Mouse (Mus musculus) ES-E14 (cell line): ENCODE measurements at regions not wholly inside any gene's neighbourhood (a gene's known extent, or its start where the extent isn't known, plus 50 kb on each side); places are given as distances from the start of the nearest gene placed in this dataset.
"Not testable (repeated sequence)": the region's sequence is repeated elsewhere in the genome, so short reads cannot be mapped to it uniquely, and the experiment has no call there.

Source experiments
- DNase-seq: peaks from one replicate; pipeline ENCODE4 v3.0.0-alpha.2; 2013; ENCODE audit warnings: low read depth, low spot score
- H3K27ac ChIP-seq: 2 replicates; pipeline ENCODE4 v1.5.1; 2012; ENCODE audit warnings: low read depth, mild to moderate bottlenecking, low read length, moderate library complexity, mixed read lengths; ENCODE audit not compliant: poor library complexity, insufficient read depth, severe bottlenecking
- H3K36me3 ChIP-seq: 2 replicates; pipeline ENCODE4 v1.6.1; 2012; ENCODE audit warnings: mild to moderate bottlenecking, low read length, moderate library complexity, mixed read lengths; ENCODE audit not compliant: control insufficient read depth, poor library complexity, insufficient read depth, severe bottlenecking
- H3K4me1 ChIP-seq, 2 experiments: fragments of 150-350 bp in 1 of 2; sonication (generic) in 1 of 2; 2 replicates each; pipeline ENCODE4 v1.6.1; 2012; ENCODE audit warnings: low read length in 2 of 2, mild to moderate bottlenecking in 1 of 2, mixed read lengths in 1 of 2; ENCODE audit not compliant: control insufficient read depth in 2 of 2, insufficient read depth in 2 of 2, poor library complexity in 1 of 2
- H3K4me3 ChIP-seq, 2 experiments: fragments of 150-350 bp in 1 of 2; sonication (generic) in 1 of 2; 2 replicates each; pipeline ENCODE4 v1.5.1; 2012; ENCODE audit warnings: low read length in 2 of 2, low read depth in 1 of 2, mild to moderate bottlenecking in 1 of 2, mixed read lengths in 1 of 2; ENCODE audit not compliant: insufficient read depth in 1 of 2, poor library complexity in 1 of 2, severe bottlenecking in 1 of 2
- H3K9ac ChIP-seq: 2 replicates; pipeline ENCODE4 v1.6.1; 2012; ENCODE audit warnings: low read depth, mild to moderate bottlenecking, low read length, mixed read lengths; ENCODE audit not compliant: poor library complexity, insufficient read depth, severe bottlenecking
- H3K9me3 ChIP-seq: fragments of 150-350 bp; sonication (generic); 2 replicates; pipeline ENCODE4 v1.6.1; 2012; ENCODE audit warnings: low read depth, mild to moderate bottlenecking, low read length; ENCODE audit not compliant: control insufficient read depth, insufficient read depth
- ZC3H11A ChIP-seq: IDR thresholded peaks from 2 replicates; pipeline ENCODE4 v1.6.1; 2012; ENCODE audit warnings: low read depth, mild to moderate bottlenecking, inconsistent platforms, low read length, borderline replicate concordance
- in situ Hi-C, 2 experiments: fragments of 600-800 bp; cut with MboI; formaldehyde crosslinking; loops; one replicate each; pipeline ENCODE4 v1.15.1; 2025; ENCODE audit warnings: low sequenced_read_pairs in 2 of 2, inconsistent platforms in 1 of 2; ENCODE audit not compliant: unreplicated experiment in 2 of 2

DNA sequence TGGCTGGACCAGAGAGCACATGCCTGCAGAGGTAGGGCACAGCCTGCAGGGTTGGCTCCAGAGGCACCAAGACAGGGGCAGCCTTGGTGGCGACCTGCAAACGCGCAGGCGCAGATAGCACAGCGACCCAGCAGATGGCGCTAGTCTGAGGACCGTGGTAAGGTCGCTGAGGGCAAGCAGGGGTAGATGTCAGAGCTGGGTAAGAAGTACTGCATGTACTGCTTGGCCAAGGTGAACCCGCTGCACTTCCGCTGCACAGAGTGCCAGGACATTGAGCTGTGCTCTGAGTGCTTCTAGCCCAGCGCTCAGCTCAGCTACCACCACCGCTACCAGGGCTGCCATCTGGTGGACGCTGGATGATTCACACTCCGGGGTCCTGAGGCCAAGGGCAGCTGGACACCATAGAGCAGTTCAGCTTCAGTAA lies 68.3 kb downstream of the Hsp90b1 start:
- in situ Hi-C loops, H3K36me3 ChIP-seq, H3K27ac ChIP-seq, H3K9ac ChIP-seq, H3K9me3 ChIP-seq, H3K4me1 ChIP-seq: not testable (repeated sequence)
- TF ChIP-seq ZC3H11A: peak; percentile 15; the same call in 1 of the 2 replicates
- peak; percentile 62 for DNase-seq
- peak overlapping the region; percentile 39 to 61; a peak in 3 of 4 replicates for H3K4me3 ChIP-seq

DNA sequence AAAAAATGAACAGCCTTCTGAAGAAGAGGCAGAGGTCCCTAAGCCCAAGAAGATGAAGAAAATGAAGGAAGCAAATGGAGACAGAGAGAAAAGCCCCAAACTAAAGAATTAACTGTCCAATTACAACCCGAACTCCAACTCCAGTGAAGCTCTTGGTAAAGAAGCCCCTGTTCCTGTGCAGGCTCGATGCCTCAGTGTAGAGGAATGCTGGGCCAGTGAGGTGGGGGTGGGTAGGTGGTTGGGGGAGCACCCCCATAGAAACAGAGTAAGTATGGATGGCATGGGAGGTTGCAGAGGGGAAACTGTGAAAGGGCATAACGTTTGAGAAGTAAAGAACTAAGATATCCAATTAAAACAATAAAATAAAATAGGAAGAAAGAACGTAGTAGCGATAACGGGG lies 68.8 kb downstream of the Hsp90b1 start:
- in situ Hi-C loops, H3K9ac ChIP-seq, H3K27ac ChIP-seq: not testable (repeated sequence)

DNA sequence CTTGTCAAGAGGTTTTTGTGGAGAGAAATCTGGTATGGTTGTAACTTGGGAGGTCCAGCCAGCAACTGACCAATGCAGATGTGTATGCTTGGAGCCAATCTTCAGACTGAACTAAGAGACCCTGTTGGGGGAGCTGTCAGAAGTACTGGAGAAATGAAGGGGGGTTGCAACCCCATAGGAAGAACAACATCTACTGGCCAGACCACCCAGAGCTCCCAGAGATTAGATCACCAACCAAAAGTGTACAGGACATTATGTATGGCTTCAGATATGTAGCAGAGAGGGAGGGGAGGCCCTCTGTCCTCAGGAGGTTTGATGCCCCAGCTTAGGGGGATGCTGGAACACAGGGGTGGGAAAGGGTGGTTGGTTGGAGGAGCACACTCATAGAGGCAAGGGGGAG lies 78.6 kb downstream of the Hsp90b1 start:
- H3K36me3 ChIP-seq, H3K4me1 ChIP-seq, in situ Hi-C loops, H3K4me3 ChIP-seq, H3K27ac ChIP-seq, DNase-seq, H3K9me3 ChIP-seq, H3K9ac ChIP-seq: not testable (repeated sequence)

More for the DNA sequence above, 68.8 kb downstream of the Hsp90b1 start:
- H3K9me3 ChIP-seq, H3K36me3 ChIP-seq, H3K4me1 ChIP-seq, DNase-seq, H3K4me3 ChIP-seq: not testable (repeated sequence)

DNA sequence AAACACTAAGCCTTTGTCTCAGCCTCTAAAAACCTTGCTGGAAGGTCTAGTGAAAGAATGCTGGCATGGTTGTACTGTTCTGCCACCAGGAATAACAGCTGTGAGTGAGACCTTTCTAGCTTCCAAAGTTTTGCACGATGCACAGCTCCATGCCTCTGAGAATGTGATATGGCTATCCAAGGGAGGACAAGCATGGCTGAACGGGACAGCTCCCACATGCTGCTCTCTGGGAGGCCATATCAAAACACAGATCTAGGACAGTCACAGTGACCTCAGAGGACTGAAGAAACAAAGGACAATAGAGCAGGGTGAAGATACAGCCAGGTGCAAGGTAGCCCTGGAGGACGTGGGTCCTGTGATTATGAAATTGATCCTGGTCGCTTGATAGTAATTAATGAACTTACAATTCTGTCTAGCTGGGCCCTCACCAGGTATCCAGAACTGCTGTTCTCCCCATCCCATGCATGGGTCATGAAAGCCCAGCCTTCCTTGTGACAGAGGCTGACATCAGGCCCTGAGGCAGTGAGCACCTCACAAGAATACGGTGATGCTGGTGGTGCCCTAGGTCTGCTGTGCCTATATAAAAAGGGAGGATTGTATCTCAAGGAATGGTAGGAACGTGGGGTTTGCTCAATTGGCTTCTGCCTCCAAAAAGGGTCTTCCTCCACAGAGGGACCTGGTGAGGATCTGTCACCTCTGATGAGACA lies 87.2 kb downstream of the Hsp90b1 start:
- H3K9me3 ChIP-seq, H3K36me3 ChIP-seq, in situ Hi-C loops, H3K4me1 ChIP-seq, H3K4me3 ChIP-seq, H3K27ac ChIP-seq, H3K9ac ChIP-seq, DNase-seq: not testable (repeated sequence)

DNA sequence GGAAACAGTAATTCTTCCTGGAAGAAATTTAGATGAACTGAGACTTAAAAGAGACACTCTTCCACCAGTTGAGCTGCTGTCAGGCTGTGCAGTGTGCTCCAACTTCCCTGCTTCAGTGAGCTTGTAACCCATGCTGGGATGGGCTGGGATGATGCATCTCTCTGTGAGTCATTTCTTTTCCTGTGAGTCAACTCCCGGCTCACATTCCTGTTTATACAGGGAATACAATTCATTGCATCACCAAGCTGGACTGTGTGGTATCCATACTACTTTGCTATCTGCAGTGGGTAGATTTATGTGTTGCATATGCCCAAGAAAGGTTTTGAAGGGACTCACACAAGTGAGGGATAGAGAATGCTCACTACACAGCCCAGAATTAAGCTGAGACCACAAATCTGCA lies 93.0 kb downstream of the Hsp90b1 start:
- H3K36me3 ChIP-seq, DNase-seq, H3K4me3 ChIP-seq, H3K9me3 ChIP-seq, H3K27ac ChIP-seq, H3K9ac ChIP-seq, in situ Hi-C loops, H3K4me1 ChIP-seq: not testable (repeated sequence)

DNA sequence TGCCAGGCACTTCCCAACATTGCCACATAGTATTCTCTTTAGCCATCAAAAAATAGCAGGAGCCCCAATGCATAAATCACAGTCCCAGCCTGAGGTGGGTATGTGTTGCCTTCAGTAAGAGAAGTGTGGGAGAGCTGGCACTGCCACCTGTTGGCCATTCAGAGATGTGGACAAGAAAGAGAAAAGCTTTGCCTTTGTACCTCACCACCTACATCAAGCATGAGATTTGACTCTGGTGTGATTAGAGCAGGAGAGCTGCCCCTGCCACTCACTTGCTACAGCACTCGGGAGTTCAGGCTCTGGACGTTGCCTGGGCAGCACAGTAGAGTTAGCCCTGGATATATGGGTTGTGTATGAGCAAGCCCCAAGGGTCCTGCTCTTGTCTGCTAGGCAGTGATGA lies 95.3 kb downstream of the Hsp90b1 start:
- H3K4me3 ChIP-seq, H3K27ac ChIP-seq, in situ Hi-C loops, H3K9ac ChIP-seq, H3K9me3 ChIP-seq, H3K4me1 ChIP-seq, DNase-seq, H3K36me3 ChIP-seq: not testable (repeated sequence)

DNA sequence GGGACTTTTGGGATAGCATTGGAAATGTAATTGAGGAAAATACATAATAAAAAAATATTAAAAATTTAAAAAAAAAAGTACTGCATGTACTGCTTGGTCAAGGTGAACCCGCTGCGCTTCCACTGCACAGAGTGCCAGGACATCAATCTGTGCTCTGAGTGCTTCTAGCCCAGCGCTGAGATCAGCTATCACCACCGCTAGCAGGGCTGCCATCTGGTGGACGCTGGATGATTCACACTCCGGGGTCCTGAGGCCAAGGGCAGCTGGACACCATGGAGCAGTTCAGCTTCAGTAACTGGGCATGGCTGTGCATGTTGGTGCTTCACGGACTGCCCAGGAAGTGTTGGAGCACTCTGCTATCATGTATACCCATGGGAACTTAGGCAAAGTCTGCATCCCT lies 102.1 kb upstream of the Syn3 start:
- H3K4me3 ChIP-seq, H3K9ac ChIP-seq, H3K27ac ChIP-seq, H3K4me1 ChIP-seq, H3K36me3 ChIP-seq, DNase-seq, H3K9me3 ChIP-seq, in situ Hi-C loops: not testable (repeated sequence)

DNA sequence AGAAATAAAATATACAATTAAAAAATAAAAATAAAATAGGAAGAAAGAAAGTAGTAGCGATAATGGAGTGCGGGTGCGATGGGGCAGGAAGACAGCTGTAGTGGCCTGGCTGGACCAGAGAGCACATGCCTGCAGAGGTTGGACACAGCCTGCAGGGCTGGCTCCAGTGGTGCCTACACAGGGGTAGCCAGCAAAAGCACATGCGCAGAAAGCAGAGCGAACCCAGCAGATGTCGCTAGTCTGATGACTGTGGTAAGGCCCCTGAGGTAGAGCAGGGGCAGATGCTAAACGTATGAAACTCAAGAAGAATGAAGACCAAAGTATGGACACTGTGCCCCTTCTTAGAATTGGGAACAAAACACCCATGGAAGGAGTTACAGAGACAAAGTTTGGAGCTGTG lies 101.3 kb upstream of the Syn3 start:
- H3K27ac ChIP-seq, in situ Hi-C loops, H3K4me1 ChIP-seq, H3K9ac ChIP-seq, H3K9me3 ChIP-seq, H3K36me3 ChIP-seq, H3K4me3 ChIP-seq, DNase-seq: not testable (repeated sequence)
